Mouse (Mus musculus) testis, adult 2 months (tissue): Measurements from ENCODE around the gene Syngr1. TPM values are rescaled to one million over a fixed set of nuclear protein-coding genes. Genes with fewer than 3 reads are reported as not detected.

ENCODE experiments used
- H3K27ac ChIP-seq: fragments of 200-500 bp; 2 replicates; pipeline ENCODE4 v1.5.1; 2012; ENCODE audit warnings: low read depth, low read length; ENCODE audit not compliant: control insufficient read depth, insufficient read depth
- H3K27me3 ChIP-seq: fragments of 200-500 bp; 2 replicates; pipeline ENCODE4 v1.6.1; 2012; ENCODE audit warnings: mild to moderate bottlenecking, low read length, moderate library complexity; ENCODE audit not compliant: control insufficient read depth, insufficient read depth
- H3K36me3 ChIP-seq: fragments of 200-500 bp; 2 replicates; pipeline ENCODE4 v1.6.1; 2012; ENCODE audit warnings: mild to moderate bottlenecking, low read length; ENCODE audit not compliant: control insufficient read depth, insufficient read depth
- H3K4me1 ChIP-seq: fragments of 200-500 bp; 2 replicates; pipeline ENCODE4 v1.6.1; 2012; ENCODE audit warnings: low read length; ENCODE audit not compliant: control insufficient read depth, insufficient read depth
- H3K4me3 ChIP-seq: fragments of 200-500 bp; 2 replicates; pipeline ENCODE4 v1.5.1; 2012; ENCODE audit warnings: low read depth, mild to moderate bottlenecking, low read length, moderate library complexity, mixed read lengths; ENCODE audit not compliant: control insufficient read depth
- CTCF ChIP-seq: fragments of 200-500 bp; IDR thresholded peaks from 2 replicates; pipeline ENCODE4 v1.5.1; 2012; ENCODE audit warnings: low read depth, mild to moderate bottlenecking, inconsistent platforms, low read length, moderate library complexity; ENCODE audit not compliant: control insufficient read depth, insufficient read depth, insufficient replicate concordance
- POLR2A ChIP-seq: fragments of 200-500 bp; IDR thresholded peaks from 2 replicates; pipeline ENCODE4 v1.6.1; 2012; ENCODE audit warnings: low read depth, mild to moderate bottlenecking, inconsistent platforms, low read length, moderate library complexity; ENCODE audit not compliant: control insufficient read depth
- polyA plus RNA-seq: library from polyadenylated mRNA; depleted of rRNA; stranded (reverse); fragments of >200 nt; gene quantifications from 2 replicates; pipeline ENCODE4 v1.2.3, GENCODE M21; 2012

The Syngr1 gene
- polyA plus RNA-seq, 1 experiment, result 8.5 TPM

GRCm38 (mm10) chr15:80111436-80111835, 20.3 kb downstream of the Syngr1 start:
- Histone ChIP-seq H3K4me1 (peaks cover 17% of the 10 kb centered on the region), H3K27ac (no peak overlapping the region), H3K36me3 (no peaks in the 10 kb centered on the region), H3K27me3 (no peaks in the 10 kb centered on the region), H3K4me3 (no peak overlapping the region)
- no peak for TF ChIP-seq CTCF
- no peak for TF ChIP-seq POLR2A

- Histone ChIP-seq H3K4me3 (no peak overlapping the region), H3K36me3 (no peaks in the 10 kb centered on the region), H3K27me3 (no peaks in the 10 kb centered on the region), H3K27ac (no peak overlapping the region), H3K4me1 (peaks cover 23% of the 10 kb centered on the region)
- no peak for TF ChIP-seq CTCF
- no peak for TF ChIP-seq POLR2A
These were observed 21.4 kb downstream of the Syngr1 start for GRCm38 (mm10) chr15:80112499-80112898.

GRCm38 (mm10) chr15:80114414-80114813, 23.3 kb downstream of the Syngr1 start:
- H3K36me3 ChIP-seq, result no peaks in the 10 kb centered on the region
- H3K27me3 ChIP-seq, result no peaks in the 10 kb centered on the region
- H3K4me1 ChIP-seq, result peaks cover 25% of the 10 kb centered on the region
- no peak overlapping the region for H3K4me3 ChIP-seq
- TF ChIP-seq CTCF (no peak), POLR2A (no peak)
- H3K27ac ChIP-seq, result no peak overlapping the region

- peaks cover 25% of the 10 kb centered on the region for H3K4me1 ChIP-seq
- no peaks in the 10 kb centered on the region for H3K27me3 ChIP-seq
- TF ChIP-seq CTCF, result no peak
- TF ChIP-seq POLR2A, result no peak
- no peaks in the 10 kb centered on the region for H3K36me3 ChIP-seq
- no peak overlapping the region; the same call in 1 of the 2 replicates for H3K27ac ChIP-seq
- peak overlapping the region; percentile 82 for H3K4me3 ChIP-seq
These were observed 24.1 kb downstream of the Syngr1 start for GRCm38 (mm10) chr15:80115256-80115655.

GRCm38 (mm10) chr15:80115866-80116794, 25.0 kb downstream of the Syngr1 start:
- peak overlapping the region; percentile 82 for H3K4me3 ChIP-seq

GRCm38 (mm10) chr15:80117154-80117553, 26.0 kb downstream of the Syngr1 start:
- H3K4me3 ChIP-seq, result no peak overlapping the region
- no peak overlapping the region for H3K27ac ChIP-seq
- H3K27me3 ChIP-seq, result no peaks in the 10 kb centered on the region
- TF ChIP-seq POLR2A, result no peak
- TF ChIP-seq CTCF, result no peak
- peaks cover 25% of the 10 kb centered on the region for H3K4me1 ChIP-seq
- no peaks in the 10 kb centered on the region for H3K36me3 ChIP-seq

More at GRCm38 (mm10) chr15:80115866-80116794, 25.0 kb downstream of the Syngr1 start:
- Histone ChIP-seq H3K36me3 (no peaks in the 10 kb centered on the region), H3K27ac (no peak overlapping the region), H3K27me3 (no peaks in the 10 kb centered on the region), H3K4me1 (peaks cover 25% of the 10 kb centered on the region)
- TF ChIP-seq POLR2A, result no peak
- no peak for TF ChIP-seq CTCF

- Histone ChIP-seq H3K4me3 (no peak overlapping the region), H3K27me3 (no peaks in the 10 kb centered on the region), H3K27ac (no peak overlapping the region), H3K36me3 (no peaks in the 10 kb centered on the region), H3K4me1 (peaks cover 25% of the 10 kb centered on the region)
- TF ChIP-seq POLR2A (no peak), CTCF (no peak)
These were observed 27.9 kb downstream of the Syngr1 start for GRCm38 (mm10) chr15:80119076-80119475.
